Mouse (Mus musculus) mouse embryonic stem cell (cell line): ENCODE measurements around the gene St6galnac6.

Experiments used
- in situ Hi-C, 2 experiments: fragments of 300-500 bp; cut with MboI; formaldehyde crosslinking; loops; 1 replicate in 1 of 2; 3 replicates in 1 of 2; pipeline ENCODE4 v1.14.3; 2019 to 2020; ENCODE audit warnings: low sequenced_read_pairs in 2 of 2, low pct_unique_long_range_greater_than_20kb in 1 of 2, mixed read lengths in 1 of 2; ENCODE audit not compliant: unreplicated experiment in 1 of 2

Gene St6galnac6

GRCm38 (mm10) chr2:32607262-32607947 lies 7.9 kb downstream of the St6galnac6 start:
- in situ Hi-C loops: no loop called here

- in situ Hi-C loops: no loop called here
Measured at GRCm38 (mm10) chr2:32608141-32608777, 8.8 kb downstream of the St6galnac6 start.

- in situ Hi-C loops: no loop called here
Measured at GRCm38 (mm10) chr2:32608778-32609435, 9.4 kb downstream of the St6galnac6 start.

DNA sequence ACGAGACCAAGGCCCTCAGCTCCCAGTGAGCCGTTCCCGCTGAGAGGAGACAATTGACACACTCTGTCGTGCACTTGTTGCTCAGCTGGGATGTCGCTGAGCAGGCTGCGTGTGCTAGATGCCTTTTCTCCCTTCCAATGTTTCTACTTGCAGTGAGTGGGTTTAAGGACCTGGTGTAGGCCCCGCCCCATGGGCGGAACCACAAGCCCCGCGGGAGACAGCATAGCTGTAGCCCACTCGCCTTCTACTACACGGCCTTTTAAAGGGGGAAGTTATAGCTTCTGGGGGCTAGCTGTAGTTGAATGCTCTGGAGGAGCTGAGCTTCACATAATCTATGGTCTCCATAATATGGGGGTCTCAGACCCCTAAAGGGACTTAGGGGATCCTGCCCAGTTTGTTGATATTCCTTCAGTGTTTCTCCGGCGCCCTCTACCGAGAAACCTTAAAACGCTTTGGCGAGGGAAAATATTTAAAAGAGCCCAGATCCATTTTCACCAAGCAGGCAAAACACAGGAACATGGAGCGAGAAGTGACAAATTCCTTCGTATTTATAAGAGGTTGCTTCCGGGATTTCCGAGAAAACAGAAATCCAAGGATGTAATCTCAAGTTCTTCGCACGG lies 11.2 kb downstream of the St6galnac6 start:
- in situ Hi-C loops: no loop called here

DNA sequence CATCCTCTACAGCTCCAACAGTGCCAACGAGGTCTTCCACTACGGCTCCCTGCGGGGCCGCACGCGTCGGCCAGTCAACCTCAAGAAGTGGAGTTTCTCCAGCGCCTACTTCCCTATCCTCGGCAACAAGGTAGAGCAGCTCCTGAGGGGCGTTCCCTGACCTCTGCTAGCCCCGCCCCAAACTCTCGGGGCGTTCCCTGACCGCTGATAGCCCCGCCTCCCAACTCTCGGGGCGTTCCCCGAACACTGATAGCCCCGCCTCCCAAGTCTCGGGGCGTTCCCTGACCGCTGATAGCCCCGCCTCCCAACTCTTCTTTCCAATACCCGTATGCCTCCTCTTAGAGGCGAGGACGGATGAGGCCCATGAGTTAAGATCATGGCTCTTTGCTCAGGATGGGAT lies 12.8 kb downstream of the St6galnac6 start:
- in situ Hi-C loops: no loop called here

GRCm38 (mm10) chr2:32617109-32617508 lies 17.6 kb downstream of the St6galnac6 start:
- in situ Hi-C loops: no loop called here

DNA sequence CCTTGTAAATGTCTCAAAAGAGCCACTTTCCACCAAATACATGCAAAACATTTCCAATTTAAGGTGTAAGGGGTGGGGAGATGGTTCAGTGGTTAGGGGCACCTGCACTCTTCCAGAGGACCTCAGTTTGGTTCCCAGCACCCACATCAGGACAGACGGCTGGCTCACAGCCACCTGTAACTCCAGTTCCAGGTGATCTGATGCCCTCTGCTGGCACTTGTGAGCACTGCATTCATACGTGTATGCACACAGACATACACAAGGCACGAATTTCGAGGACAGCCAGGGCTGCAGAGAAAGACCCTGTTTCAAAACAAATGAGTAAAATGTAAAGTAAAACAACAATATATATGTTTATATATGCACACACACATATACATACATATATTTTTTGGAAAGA lies 18.1 kb downstream of the St6galnac6 start:
- in situ Hi-C loops: no loop called here

GRCm38 (mm10) chr2:32618051-32618450 lies 18.5 kb downstream of the St6galnac6 start:
- in situ Hi-C loops: no loop called here

DNA sequence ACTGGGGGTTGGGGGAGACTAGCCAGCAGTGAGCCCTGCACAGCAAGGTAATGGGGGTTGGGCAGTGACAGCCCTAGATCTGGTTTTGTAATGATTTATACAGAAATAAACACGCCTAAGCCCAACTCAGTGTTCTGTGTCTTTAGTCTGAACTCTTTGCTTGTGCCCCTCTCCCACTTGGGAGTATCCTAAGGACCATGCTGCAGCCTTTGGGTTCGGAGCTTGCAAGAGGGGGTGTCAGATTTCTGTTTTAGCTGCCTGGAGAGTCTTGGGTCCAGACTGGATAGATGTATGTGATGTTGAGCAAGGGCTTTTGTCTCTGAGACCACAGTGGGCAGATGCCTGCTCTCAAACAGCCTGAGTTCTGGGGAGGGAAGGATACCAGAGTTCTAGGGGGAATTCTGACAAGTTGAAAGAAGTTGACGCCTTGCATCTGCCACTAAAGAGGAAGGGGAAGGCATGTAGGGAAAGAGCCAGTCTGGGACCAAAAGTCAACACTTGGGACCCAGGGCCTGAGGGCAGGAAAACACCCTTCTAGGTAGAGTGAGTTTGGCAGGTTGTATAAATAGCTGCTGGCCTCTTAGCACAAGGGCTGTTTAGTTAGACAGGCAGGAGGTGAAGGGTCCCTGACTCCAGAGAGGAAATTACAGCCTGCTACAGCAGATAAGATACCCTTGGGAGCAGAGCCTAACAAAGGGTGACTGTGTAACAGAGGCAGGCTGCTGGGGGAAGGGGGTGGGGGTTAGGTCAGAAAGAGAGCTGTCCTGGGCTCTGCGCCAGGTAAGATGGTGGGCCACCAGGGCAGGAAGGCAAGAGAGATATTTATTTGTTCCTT lies 21.4 kb downstream of the St6galnac6 start:
- in situ Hi-C loops: no loop called here

GRCm38 (mm10) chr2:32621517-32621859 lies 22.0 kb downstream of the St6galnac6 start, which contains the start of gene Ak1:
Gene Ak1 (plus strand): TSS chr2:32621758.
- in situ Hi-C loops: no loop called here

DNA sequence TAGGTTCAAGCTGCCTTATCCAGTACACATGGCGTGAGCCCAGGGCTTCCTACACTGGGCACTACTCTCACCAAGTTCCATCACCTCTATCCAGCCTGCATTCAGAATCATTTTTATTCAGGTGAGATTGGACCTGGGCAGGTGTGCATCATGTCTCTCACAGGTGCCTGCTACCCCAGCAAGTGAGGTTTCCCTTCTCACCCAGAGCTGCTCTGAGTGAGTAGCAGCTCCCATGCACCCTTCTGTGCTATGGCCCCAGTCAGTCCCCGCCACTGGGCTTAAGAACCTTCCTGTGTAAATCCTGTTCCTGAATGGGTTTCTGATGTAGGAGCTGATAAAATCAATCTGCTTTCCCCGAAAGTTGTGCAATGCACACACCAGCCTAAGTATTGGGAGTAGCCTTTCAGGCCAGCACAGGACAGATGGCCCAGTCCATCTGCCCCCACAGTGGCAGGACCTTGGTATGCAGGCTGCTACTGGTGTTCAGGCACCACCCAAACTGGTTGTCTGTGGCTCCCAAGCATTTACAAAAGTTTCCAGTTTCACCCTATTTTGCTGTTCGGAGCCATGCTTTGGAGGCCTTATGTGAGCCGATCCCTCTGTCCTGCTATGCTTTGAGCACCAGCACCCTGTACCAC lies 24.7 kb downstream of the St6galnac6 start:
- in situ Hi-C loops: no loop called here

DNA sequence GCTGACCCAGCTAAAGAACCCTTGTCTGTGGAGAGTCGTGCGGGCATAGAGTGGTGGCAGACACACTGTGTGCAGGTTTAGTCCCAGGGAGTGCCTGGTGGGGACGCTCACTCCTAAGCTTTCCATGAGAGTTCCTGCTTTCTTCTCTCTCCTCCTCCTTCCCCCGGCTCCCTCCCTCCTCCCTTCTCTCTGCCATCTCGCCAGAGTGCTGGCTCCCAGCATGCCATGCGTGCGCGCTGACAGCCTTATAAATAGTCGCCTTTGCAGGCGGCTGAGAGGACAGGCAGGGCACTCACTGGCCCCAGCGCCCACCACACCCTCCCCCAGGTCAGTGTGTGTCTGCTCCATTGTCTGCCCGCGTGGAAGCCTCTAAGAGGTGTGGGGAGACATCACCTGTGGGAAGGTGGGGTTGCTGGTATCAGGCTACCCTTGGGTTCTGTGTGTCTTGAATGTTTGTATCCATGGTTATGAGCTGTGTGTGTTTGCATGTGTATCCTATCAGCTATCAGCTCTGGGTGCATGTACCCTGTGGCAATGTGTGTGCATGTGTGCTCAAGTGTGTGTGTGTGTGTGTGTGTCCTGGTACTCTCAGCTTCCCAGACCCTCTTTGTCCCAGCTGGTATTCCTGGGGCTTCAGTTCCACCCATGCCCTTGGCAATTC lies 25.8 kb downstream of the St6galnac6 start:
- in situ Hi-C loops: no loop called here

DNA sequence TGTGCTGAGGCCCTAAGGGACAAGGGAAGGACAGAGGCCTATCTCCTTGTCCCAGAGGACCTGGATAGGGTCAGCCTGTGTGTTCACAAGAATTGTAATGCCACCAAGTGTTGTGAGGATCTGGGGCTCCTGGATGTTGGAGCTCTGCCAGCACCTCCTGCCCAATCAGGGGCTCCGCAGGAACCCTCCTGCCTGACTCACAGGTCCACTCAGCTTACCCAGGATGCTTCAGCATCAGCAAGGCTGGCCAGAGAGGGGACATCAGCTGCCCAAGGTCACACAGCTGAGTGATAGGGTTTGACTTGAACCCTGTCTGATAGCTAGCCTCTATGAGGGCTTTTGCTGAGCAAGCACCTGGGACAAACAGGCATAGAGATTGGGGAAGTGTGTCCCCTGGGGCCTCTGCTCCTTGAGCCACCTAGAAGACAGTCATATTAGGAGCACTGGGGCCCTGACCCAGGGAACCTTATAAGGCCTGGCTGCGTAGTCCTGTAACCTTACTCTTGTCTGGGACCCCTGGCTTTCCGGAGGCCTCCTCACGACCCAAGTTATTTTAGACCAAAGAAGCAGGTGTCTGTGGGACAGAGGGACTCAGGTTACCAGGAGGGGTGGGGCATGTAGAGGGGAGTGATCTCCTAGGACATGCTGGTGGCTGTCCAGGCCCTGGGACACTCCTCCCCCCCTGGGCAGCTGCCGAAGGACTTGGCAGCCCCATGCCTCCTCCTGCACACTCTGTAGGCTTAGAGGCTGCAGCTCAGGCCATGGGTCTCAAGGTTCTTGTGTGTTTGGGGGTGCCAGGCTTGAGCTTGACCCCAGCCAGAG lies 26.6 kb downstream of the St6galnac6 start:
- in situ Hi-C loops: no loop called here

DNA sequence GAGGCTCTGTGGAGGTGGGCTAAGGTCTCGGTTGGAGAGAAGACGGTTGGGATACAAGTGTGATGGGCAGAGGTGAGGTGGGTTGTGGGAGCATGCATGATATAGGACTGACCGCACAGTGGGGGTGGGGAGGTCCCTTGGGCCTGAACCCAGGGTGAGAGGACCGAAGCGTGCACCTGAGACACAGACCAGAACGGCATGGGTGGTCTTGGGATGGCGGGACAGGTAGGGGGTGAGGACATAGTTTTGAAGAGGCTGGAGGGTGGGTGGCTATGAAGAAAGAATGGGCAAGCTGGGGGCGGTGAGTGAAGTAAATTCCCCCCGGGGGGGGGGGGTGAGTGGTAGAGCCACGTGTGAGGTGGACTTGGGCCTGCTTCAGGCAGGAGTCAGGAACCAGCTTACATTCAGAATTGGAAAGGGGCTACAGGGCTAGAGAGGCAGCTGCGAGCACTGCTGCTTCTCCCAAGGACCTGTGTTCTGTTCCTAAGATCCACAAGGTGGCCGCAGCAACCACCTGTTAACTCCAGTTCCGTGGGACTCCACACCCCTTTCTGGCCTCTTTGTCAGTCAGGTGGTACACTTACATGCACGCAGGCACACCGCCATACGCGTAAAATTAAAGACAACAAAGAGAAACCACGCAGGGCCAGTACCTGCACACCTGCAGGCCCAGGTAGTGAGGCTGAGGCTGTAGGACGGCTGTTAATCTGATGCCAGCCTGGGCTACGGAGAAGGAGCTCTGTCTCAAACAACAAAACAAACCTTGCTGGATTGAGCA lies 27.9 kb downstream of the St6galnac6 start:
- in situ Hi-C loops: no loop called here

DNA sequence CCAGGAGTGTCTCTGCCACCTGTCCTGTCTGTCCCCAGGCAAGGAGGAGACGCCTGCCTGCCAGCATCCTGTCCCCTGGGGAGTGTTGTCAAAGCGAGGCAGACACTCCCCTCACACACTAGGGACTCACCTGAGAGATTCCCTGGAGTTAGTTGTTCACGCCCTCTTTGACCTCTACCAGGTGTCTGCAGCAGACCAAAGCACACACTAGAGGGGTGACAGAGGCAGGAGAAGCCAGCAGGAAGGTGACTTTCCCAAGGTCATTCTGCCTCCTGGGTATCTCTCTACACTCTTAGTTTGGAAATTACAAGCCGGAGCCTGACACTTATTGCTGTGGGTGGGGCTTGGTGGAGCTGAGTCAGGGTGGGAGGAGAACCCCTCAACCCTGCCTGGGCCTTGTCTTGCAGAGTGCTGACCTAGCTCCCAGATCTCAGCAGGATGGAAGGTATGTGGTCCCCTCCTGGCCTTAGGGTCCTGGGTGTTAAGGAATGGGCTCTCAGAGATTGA lies 28.6 kb downstream of the St6galnac6 start:
- in situ Hi-C loops: no loop called here

DNA sequence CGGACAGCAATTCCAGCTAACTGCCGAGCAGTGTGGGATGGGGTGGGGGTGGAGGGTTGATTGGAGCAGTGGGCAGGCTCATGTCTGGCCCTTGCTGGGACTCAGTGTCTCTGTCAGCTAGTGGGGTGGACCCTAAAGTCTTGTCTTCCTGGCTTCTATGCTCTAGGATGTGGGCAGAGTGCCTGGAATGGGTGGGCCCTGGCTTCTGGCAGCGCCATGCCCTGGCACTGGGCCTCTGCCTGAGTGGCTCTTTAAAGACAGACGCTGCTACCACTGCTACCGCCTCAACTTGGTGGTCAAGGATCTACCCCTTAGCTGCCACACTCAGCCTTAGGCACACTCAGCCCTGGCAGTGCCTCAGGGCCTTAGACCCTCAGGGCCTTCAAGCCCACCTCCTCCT lies 29.2 kb downstream of the St6galnac6 start:
- in situ Hi-C loops: no loop called here
